Mouse (Mus musculus): ENCODE measurements around the gene Pdpn.

- TF ChIP-seq CTCF (IDR thresholded peaks at IDR 0.05; ENCODE audit: insufficient read depth, low read length) = no peak
- no peak for TF ChIP-seq POLR2A (IDR thresholded peaks at IDR 0.05; ENCODE audit: borderline replicate concordance, extremely low read depth, low read depth, low read length)
Measured at GRCm38 (mm10) chr4:143324176-143324924, 25.0 kb upstream of the Pdpn start.
